Mouse (Mus musculus): ENCODE measurements around the gene Arl5b. TPM values are rescaled to one million over a fixed set of nuclear protein-coding genes. Genes with fewer than 3 reads are reported as not detected.

Gene Arl5b
- polyA plus RNA-seq, 1 experiment from 2014 or later: 47.2 TPM

Other genes with a start within 250 kb of the Arl5b start
- 14.0 and 17.7 TPM in 2 replicates for gene Nsun6, start 5.7 kb downstream of the Arl5b start, polyA plus RNA-seq (2014; fragmentation: Nextera tagmentation; extraction: Ambion mirVana)